Mouse (Mus musculus): Measurements from ENCODE around the gene Drc3.
"Not testable (repeated sequence)": the region's sequence is repeated elsewhere in the genome, so short reads cannot be mapped to it uniquely, and the experiment has no call there.

Gene Drc3

DNA sequence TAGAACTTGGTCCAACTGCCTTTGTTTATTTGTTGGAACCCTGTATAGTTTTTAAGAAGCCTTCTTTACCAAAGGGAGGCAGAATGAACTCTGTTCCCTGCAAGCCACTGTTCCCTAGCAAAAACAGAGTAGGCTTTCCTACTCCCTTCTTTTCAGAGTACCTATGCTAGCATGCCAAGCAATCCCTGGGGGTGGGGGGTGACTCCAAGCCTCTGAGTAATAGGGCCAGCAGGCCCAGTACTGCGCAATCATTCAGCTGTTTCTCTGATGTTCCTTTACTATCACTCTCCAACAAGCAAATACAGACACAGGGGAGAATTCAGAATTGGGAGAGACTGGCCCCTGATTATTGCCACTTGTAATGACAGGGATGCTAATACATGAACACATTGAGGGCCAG lies 53.5 kb downstream of the Drc3 start:
- no peak for DNase-seq

DNA sequence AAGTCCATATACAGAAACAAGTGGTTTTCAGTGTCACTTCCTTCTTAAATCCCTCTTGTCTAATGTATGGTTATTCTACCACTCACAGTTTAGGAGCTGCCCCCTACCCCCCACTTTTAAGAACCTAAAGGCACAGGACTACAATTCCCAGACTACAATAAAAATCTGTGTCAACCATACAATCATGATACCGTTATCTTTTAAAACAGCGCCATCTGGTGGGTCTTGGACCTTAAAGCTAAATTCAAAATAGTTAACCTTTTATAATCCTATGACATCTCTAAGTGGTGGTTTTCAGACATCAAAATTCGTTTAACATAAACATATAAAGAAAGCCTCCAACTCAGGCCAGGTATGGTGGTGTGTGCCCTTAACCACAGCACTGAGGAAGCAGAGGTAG lies 59.0 kb downstream of the Drc3 start:
- peak; percentile 79 for DNase-seq

- DNase-seq = no peak
Observed at GRCm38 (mm10) chr11:60412921-60413320, 59.8 kb downstream of the Drc3 start.

DNA sequence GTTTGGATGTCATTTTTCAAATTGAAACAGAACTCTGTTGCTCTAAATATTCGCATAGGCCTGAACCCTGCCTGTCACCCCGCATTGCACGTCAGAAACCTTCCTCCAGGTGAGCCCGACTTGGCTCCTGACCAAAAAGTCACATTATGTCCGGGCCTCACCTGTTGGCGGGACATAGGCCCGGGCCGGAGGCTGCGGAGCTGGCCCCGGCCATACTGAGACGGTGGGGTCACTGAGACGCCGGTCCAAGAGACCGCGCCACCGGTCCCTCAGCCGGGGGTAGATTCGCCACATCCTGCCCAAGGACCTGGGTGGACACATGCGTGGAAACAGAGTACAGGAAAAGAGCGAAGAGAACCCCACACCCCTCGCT lies 63.4 kb downstream of the Drc3 start:
- DNase-seq = no peak

GRCm38 (mm10) chr11:60416963-60417716 lies 64.0 kb downstream of the Drc3 start, which contains the start of gene Gid4:
Gene Gid4, plus strand, starts transcription at chr11:60417145.
- peak; percentile 99 for DNase-seq

GRCm38 (mm10) chr11:60417717-60418472 lies 64.8 kb downstream of the Drc3 start, which contains the start of gene Atpaf2:
Gene Atpaf2, minus strand, starts transcription at chr11:60418457.
- DNase-seq = no peak

GRCm38 (mm10) chr11:60418473-60418803 lies 65.3 kb downstream of the Drc3 start:
- DNase-seq = peak; percentile 11

DNA sequence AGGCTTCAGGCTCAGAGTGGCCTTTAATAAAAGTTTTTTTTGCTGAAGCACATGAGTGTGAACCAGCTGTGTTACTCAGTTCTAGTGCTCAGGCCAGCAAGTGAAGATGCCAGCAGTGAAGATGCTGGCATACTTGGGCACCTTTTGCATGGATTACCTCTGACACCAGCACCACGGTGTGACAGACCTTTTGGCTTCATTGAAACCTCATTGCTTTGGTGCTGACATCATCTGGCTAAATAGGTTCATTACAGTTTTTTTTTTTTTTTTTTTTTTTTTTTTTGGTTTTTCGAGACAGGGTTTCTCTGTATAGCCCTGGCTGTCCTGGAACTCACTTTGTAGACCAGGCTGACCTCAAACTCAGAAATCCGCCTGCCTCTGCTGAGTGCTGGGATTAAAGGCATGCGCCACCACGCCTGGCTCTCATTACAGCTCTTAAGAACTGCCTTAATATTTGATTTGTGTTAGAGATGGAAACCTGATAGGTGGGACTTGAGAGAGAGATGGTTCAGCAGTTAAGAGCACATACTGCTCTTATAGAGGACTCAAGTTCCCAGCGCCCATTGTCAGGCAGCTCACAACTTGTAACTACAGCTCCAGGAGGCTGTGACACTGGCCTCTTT lies 69.0 kb downstream of the Drc3 start:
- DNase-seq = no peak

GRCm38 (mm10) chr11:60423006-60423405 lies 69.9 kb downstream of the Drc3 start:
- DNase-seq = no peak

DNA sequence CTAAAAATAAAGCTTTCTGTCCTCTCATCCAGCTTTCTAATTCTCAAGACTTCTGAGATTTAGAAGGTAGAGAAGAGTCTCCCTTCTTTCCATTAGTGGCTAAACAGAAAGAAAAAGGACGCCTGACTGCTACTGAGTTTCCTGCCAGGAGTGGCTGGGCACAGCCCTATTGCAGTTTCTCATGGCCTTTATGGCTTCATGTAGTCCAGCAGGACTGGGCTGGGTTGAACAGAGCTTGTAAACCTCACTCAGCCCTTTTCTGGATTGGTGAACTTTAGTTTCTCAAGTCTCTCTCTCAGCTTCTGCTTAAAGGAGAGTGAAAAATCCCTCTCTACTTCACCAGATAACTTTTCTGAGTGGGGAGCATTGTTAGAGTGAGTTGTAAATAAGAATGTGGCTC lies 73.3 kb downstream of the Drc3 start:
- DNase-seq = no peak

GRCm38 (mm10) chr11:60427628-60428027 lies 74.5 kb downstream of the Drc3 start:
- DNase-seq = no peak

DNA sequence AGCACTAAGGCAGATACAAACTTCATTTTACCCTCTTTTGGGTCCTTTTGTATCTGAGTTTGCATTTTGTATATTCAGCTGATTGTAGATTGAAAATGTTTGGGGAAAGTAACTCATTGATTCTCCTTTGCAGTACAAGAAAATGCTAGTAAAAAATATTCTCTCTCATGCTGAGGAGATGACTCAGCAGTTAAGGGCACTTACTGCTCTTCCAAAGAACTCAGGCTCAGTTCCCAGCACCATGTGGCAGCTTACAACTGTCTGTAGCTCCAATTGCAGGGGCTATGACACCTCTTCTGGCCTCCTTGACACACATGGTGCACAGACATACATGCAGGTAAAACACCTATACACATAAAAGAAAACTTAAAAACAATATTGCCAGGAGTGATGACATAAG lies 80.4 kb downstream of the Drc3 start:
- no peak for DNase-seq

DNA sequence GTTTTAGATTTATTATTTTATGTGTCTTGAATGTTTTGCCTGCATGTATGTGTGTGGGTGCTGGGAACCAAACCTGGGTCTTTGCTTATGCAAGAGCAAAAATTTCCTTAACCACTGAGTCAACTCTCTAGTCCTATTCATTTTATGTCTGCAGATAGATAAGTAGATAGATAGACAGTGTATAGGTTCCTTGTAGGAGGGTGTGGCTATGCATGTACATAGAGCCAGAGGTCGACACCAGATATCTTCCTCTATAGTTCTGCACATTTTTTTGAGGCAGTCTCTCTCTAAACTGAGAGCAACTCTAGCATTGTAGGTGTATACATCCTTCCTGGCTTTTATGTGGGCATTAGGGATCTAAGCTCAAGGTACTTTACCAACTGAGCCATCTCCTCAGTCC lies 82.0 kb downstream of the Drc3 start:
- no peak for DNase-seq

- no peak for DNase-seq
Observed at GRCm38 (mm10) chr11:60436618-60437017, 83.5 kb downstream of the Drc3 start.

DNA sequence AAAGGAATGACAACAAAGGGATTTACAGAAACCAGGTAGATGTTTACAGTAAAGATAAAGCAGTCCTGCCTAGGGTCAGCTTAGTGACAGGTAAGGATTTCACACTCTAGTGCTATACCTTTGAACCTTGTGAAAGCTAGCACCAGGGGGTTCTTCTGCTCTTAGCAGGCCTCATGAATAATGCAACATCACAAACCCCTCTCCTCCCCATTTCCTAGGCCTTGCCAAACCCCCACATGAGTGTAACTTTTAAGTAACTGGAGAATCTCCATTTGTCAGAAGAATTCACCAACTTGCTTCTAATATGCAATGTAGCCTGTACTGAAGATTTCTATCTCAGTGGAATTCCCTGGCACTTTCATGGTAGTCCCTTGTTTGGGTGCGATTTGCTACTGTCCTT lies 86.5 kb downstream of the Drc3 start:
- DNase-seq = not testable (repeated sequence)

DNA sequence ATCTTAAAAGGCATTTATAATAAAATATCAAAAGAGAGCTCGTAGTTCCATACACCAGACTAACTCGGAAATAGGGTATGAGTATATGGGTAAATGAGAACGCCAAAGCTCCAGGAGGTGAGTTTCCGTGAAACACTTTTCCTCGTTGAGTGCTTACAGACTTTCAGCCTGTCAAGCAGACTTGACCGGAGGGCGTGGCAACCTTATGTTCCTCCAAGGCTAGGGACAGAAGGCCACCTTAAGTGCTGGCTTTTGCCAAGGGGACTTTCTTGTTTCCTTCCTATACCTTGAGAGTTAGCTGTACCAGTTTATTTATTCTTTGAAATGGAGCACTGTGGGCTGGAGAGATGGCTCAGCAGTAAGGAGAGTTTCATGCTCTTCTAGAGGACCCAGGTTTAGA lies 87.0 kb downstream of the Drc3 start:
- DNase-seq = peak; percentile 30

DNA sequence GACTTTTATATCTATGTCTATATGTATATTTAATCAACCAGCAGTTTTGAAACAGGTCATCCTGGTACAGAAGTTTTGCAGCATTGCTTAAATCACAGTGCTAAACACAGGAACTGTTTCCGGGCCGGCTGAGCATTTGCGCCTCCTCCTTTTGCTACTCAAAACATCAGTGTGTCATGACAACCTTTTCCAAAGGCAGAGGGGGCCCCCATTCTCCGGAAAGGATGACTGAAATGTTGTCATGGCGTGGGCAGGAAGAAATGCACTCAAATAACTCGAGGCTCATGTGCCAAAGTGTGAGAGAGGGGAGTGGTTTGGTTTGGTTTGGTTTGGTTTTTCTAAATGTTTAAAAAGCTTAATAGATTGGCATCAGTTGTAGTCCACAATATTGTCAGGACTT lies 89.8 kb downstream of the Drc3 start:
- DNase-seq = no peak

Data from kidney, postnatal 14 days (tissue).